Mouse (Mus musculus) megakaryocyte progenitor cell, adult 5-6 weeks (primary cell): ENCODE measurements around the gene Pitpnc1. TPM values are rescaled to one million over a fixed set of nuclear protein-coding genes. Genes with fewer than 3 reads are reported as not detected.

Source experiments
- ATAC-seq: replicated peaks from 2 replicates; pipeline ENCODE4 v1.8.0; 2016; ENCODE audit warnings: mild to moderate bottlenecking, moderate TSS enrichment, inconsistent platforms; ENCODE audit not compliant: poor library complexity
- total RNA-seq, 2 experiments: library from RNA; stranded (forward) in 1 of 2; stranded (reverse) in 1 of 2; fragments of 157-497, 149-512 nt in 1 of 2; fragments of 200-1000 nt in 1 of 2; gene quantifications; 2 replicates each; pipeline versions ENCODE4 v1.2.3 to v1.2.4; 2015 to 2017

Gene Pitpnc1
- total RNA-seq, 2 experiments from 2014 or later: 10.0 to 33.4 TPM

DNA sequence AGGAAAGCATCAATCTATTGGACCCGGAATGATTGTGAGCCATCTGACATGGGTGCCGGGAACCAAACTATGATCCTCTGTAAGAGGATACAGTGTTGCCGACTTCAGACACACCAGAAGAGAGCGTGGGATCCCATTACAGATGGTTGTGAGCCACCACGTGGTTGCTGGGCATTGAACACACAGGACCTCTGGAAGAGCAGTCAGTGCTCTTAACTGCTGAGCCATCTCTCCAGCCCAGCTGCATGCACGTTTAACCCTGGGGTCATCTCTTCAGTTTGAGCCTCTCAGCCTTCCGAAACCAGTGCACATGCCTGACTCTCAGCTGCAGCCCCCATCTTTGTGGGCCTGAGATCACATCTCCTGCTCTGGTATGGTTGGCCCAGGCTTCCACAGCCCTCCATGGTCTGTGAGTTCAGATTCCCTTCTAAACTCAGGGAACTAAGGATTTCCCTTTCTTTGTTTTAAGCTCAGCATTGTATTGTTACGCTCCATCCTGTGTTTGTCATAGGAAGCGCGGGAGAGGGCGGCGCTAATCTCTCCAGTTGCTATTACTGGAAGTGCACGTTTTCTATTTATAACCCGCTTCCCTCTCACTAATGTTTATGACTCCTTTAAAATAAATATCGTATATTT, 135.5 kb downstream of the Pitpnc1 start:
- no peak for ATAC-seq

DNA sequence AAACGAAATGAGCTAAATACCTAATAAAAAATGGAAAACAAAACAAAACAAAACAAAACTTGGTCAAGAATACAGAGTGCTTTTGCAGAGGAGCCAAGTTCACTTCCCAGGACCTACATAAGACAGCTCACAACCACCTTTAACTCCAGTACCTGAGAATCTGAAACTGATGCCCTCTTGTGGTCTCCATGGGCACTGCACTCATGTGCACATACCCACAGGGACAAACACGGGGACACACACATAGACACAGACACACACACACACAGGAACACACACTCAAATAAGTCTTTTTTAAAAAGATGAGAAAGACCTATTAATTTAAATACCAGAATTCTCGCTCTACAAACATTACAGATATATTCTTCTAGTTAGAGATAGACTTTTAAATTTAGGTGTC, 137.6 kb downstream of the Pitpnc1 start:
- peak; percentile 58; the same call in 1 of the 2 replicates for ATAC-seq

DNA sequence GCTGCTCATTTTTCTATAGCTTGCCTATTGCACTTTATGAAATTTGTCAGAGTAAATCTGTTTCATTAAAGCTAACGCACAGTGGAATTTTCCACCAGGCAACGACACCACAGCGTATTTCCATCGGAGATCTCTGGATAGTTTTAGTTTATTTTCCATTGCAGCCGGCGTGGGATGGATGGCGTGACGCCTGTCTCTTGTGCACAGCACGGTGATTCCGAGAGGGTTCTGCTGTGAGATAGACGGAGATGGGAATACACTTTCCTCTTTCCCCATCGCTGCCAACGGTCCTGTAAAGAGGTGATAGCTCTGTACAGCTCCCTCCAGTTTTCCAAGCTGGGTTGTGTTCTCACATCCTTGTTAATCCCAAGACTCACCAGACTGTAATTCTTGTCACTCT, 138.2 kb downstream of the Pitpnc1 start:
- ATAC-seq: no peak

DNA sequence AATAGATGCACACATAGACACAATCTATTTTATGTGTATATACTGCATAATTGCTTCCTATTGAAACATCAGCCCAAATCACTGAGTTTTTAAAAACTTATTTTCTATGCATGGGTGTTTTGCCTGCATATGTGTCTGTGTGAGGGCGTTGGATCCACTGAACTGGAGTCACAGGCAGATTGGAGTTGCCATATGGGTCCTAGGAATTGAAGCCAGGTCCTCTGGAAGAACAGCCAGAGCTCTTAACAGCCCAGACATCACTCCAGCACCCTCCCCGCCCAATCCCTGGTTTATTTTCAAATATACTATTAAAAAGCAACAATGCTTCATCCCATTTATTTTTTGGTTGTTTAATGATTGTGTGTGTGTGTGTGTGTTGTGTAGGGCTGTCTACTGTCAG, 139.1 kb downstream of the Pitpnc1 start:
- no peak for ATAC-seq

DNA sequence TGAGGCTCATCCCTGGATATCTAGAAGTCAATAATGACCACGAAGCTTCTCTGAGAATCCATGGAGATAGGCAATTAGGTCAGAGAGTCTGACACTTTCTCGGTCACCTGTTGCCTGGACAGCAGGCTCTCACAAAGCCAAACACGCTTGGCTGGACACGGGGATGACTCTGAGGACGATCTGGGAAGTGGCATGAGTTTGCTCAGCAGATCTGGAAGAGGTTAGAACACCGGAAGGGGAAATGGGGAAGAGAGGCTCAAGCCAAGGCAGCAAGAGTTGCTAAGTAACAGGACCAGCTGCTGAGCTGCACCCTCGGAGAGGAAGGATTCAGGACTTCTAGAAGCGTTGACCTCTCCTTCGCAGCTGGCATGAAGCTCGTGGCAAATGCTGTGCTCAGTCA, 143.2 kb downstream of the Pitpnc1 start:
- ATAC-seq: no peak

DNA sequence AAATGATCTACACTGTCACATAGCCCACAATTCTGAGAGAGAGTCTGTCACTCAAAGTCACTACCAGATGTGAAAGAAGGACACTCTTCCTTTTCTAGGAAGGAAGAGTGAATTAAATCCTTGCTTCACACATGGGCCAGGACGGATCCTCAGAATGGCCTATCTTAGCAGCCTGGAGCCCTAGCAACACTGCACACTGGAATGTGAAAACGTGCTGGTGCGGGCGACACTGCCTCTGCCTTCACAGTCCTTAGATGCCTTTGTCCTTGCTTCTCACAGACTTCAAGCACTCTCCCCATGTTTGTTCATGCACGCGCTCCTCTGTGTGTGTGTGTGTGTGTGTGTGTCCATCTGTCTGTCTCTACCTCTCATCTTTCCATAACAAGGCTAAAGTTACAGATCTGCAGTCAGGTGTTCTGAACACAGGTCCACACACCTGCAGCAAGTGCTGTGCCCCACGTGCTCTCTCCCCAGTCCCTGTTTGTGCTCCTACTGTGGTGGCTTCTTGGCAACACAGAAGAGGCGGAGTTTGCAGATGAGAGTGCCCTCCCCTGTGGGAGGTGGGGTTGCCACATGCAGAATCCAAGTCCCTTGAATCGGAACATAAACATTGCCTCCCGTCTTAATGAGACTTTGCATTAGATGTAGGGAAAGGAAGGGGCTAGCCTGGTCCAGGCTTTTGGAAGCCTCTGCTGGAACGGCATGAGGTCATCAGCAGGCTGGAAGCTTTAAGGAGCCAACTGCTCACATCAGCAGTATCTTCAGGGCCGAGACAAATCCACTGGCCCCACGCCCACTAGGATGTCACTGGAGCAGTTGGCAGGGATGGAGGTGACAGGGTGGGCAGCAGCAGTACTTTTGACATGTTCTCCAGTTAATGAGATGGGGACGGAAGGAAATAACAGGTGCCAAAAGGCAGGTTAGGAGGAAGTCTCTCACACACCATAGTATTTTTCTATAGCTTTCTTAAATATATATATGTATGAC, 144.5 kb downstream of the Pitpnc1 start:
- no peak for ATAC-seq

DNA sequence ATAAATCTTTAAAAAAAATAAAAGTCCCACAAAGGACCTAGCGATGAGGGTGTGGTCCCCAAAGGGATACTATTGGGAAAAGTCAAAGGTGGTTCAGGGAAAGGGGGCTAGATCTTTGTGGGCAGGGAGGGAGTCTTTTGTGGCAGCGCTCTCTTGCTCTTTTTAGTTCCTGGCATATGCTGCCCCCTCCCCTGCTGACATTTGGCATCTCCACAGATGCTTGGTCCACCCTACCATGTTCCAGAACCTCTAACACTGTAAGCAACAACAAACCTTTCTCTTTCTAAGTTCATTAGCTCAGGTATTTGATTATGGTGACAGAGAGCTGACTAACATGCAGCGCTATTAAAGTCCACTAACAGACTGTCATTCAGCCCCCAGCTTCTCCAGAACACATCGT, 145.3 kb downstream of the Pitpnc1 start:
- ATAC-seq: no peak

DNA sequence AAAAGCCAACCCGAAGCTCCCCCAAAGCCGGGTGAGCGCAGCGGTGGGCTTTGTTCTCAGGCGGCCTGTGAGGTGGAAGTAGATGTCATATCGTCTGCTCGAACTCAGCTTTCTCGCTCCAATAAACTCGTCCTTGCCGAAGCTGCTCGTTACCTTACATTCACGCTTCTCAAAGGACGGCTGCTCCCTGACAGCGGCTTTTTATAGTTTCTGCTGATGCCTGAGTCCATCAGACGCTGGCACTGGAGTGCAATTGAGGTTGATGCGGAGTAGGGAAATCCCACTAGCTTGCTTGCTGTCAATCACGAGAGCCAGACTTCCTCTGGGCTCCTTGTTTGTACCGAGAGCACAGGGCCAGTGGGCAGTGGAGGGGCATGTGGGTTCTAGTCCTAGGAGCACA, 147.3 kb downstream of the Pitpnc1 start:
- no peak for ATAC-seq

DNA sequence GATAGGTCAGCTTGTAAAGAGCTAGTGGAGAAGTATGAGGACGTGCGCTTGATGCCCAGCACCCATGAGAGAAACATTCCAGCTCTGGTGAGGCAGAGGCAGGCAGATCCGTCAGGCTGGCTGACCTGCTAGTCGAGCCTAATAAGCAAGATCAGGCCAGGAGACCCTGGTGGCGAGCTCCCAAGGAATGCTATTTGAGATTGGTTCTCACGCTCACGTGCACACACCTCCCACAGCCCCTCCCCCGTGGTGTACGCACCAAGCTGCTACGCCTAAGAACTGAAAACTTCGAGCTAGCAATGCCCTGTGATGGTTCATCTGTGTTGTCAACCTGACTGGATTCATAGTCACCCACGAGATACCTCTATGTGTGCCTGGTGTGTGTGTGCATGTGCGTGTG, 148.3 kb downstream of the Pitpnc1 start:
- ATAC-seq: no peak

DNA sequence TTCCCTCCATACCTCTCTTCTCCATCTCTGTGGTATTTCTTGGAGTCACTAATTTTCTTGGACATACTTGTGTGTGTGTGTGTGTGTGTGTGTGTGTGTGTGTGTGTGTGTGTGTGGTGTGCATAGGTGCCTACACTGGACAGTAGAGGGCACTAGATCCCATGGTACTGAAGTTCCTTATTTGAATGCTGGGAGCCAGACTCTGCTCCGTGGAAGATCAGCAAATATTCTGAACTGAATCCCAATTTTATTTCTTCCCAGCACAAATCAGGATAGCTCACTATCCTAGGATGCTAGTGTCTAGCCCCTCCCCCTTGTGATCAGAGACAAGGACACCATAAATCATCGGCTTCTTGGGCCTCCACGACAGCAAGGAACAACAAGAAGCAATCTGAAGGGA, 148.7 kb downstream of the Pitpnc1 start:
- no peak for ATAC-seq

DNA sequence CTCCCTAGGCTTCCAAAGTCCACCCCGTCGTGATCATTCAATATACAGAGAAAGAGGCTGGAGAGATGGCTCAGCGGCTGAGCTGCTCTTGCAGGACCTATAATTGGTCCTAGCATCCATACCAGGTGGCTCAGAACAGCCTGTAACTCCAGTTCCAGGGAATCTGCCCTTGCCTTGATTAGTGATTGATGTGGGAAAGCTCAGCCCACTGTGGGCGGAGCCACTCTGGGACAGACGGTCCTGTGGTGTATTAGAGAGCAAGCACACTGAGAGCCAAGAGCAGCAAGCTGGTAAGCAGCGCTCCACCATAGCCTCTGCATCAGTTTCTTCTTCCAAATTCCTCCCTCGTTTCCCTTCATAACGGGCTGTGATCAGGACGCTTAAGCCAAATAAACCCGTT, 150.6 kb downstream of the Pitpnc1 start:
- ATAC-seq: no peak

DNA sequence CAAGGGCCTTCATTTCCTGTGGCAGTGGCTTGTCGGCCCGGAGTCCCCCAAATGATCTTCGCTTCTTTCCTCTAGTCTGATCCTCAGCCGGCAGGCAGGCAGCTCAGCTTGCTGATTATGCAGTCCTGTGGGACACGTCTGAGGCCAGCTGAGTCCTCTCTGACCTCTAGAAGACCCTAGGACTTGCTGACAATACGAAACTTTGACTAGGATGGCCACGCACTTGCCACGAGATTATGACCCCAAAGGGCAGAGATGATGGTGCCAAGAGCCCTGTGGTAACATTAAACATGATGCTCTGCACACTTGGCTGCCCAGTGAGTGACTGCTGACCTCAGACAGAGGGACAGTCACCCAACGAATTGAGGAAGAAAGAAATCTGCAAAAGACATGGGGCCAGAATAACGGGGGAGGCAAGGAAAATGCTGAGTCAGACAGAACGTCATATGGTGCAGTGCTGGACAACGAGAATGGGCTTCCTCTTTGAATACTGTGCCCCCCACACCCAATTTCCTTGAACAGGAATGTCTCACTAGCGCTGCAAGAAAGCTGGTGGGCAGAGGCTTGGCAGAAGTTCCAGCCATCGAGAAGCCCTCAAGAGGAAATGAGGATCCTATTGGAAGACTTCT, 152.7 kb downstream of the Pitpnc1 start:
- ATAC-seq: peak; percentile 57

DNA sequence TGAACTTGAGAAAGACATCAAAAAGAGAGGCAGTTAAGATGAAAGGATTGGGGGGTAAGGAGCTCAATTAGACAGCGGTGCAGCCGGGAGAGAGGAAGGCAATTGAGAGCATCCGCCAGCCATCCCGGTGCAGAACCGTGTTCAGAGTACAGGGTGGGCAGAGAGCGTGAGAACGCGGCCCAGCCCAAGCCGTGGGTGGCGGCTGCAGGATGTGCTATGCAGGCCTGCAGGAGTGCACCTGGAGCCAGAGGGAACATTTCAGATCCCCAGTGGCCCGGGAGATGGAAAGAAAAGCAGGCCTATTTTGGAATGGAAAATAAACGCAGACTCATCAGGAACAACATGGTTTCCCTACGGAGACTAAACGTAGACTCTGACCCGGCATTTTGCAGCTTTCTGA, 155.0 kb downstream of the Pitpnc1 start:
- no peak for ATAC-seq

DNA sequence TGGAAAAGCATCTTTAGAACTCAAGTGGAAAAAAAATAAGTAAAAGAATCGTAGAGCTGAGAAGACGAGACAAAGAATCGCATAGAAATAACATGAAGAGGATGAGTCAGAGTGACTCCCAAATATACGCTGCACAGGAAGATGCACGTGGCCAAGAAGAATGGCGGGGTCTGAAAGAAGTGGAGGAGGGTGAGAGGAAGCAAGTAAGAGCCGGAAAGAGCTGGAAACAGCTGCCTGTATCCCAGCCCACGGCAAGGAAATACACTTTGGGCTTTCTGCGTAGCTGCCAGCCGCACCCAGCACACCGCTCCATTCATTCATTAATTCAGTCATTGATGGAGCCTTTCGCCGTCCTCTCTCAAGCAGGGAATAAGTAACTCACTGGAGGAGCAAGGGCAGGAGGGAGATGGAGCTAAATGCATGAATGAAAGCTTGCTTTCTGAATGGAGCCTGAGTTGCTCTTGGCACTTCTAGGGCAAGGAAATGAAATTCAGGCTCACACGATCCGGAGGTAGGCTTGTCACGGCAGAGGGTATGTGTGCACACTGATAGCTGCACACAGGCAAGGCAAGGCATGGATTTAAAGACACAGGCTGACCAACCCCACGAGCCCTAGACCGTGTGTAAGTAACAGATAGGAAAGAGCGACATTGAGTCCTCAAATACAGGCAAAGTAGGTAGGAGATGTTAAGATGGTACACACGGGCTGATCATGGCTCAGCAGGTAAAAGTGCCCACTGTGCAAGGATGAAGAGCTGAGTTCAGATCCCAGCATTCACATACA, 160.0 kb downstream of the Pitpnc1 start:
- peak; percentile 31; the same call in 1 of the 2 replicates for ATAC-seq

DNA sequence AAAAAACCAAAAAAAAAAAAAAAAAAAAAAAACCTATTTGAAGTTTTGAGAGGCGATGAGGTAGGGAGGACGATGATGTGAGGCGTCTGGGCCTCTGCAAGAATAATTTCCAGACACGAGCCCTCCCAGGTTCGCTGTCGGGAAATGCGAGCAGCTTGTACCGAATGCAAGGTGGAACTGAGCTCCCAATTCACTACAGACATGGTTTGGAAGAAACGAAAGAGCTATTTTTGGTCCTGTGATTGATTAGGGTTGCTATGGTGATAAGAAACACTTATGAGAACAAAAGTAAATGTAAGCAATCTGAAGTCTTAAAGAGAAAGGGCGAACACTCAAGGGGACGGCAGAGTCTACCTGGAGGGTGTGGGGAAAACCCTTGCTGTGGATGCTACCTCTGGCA, 164.3 kb downstream of the Pitpnc1 start:
- ATAC-seq: no peak

DNA sequence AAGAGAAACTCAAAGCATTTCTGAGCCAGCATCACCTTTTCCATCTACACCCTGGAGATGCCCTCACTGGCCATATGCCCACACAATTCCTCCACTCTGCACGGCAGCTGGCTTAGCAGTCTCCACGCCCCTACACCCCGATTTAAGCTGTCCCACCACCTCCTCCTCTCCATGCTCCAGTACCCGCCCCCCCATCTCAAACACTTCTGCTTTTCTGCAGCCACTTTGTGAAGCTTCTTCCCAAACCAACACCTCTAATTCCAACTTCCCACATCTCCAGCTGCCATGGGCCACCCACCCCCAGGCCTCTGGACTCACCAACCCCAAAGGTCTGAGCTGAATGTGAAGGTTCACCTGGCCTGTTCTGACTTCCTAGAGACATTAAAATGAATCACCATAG, 168.4 kb downstream of the Pitpnc1 start:
- no peak for ATAC-seq

DNA sequence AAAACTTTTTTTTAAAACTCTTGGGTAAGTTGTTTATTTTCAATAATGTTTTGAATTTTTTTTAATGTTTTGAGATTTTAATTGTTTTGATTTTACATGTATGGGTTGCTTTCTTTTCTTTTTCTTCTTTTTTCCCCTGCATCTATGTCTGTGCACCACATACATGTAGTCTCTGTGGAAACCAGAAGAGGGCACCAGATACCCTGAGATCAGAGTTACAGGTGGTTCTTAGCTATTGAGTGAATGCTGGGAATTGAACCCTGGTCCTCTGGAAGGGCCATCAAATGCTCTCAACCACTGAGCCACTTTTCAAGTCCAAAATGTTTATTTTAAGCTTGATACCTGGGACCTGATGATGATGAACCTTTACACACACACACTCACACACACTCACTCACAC, 170.3 kb downstream of the Pitpnc1 start:
- ATAC-seq: no peak

DNA sequence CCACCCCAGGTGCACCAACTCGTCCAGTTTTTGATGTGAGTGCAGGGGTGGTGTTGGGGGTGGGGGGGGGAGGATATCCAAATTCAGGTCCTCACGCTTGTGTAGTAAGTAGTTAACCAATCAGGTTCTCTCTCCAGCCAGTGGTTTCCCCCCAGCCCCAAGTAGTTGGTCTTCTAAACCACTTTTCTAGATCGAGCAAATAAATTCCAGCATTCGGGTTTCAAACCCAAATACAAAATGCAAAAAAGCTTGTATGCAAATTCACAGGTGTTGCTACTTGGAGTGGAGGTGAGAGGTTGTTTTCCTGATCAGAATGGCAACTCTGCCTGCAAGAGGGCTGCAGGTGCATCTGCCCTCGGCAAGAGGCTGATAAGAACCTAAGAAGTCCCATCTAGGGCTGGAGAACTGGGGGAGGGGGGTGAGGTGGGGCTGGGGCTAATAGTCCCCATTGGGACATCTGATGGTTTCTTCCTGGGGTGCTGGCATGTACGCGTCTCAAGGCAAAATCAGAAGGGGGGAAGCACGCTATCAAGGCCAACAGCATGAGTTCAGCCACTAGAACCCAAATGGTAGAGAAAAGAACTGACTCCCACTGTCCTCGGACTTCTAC, 170.9 kb downstream of the Pitpnc1 start:
- no peak for ATAC-seq

DNA sequence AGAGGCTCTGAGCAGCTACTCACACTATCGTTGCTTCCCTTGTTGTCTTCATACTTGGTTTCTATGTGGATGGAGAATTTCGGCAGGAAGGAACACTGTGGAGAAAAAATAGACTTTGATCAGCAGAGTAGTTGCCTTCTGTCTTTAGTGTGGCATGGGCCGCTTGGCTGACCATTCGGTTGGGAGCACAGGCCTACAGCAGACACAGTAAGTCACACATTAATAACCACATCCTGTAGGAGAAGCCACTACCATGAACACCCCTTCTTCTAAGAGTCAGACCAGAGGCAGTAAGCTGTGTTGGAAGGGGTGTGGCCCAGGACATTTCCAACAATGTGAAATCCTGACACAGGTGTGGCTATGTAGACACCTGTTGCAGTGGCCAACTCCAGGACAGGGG, 174.3 kb downstream of the Pitpnc1 start:
- ATAC-seq: no peak

DNA sequence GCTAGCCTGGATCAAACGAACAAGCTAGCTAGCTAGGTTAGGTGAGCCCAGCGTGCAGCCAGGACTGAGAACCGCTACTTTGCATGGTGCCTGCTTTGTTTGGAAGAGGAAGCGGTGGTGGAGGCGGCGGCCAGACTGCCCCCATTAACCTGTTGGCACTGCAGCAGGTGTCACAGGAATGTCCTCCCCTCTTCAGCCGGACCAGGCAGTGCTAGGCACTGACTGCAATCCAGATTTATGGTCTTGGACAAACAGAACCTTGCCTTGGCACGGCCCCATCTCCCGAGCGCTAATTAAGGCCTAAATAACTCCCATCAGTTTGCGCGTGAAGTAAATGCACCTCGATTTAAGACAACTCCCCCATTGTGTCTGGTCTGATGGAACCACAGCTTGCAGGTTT, 178.5 kb downstream of the Pitpnc1 start:
- ATAC-seq: no peak

DNA sequence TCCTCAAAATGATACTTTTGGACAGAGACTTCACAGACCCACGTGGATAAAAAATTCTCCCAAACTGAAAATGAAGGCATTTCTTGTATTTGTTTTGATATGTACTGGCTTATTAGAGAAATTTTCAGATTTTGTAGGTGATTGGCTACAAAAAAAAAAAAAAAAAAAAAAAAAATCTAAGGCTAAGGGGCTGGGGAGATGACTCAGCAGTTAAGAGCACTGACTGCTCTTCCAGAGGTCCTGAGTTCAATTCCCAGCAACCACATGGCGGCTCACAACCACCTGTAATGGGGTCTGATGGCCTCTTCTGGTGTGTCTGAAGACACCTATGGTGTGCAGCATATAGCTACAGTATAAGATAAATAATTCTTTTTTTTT, 182.3 kb downstream of the Pitpnc1 start:
- no peak for ATAC-seq
